Mouse (Mus musculus): ENCODE results near the gene Rab11fip4.

- TF ChIP-seq POLR2A (IDR thresholded peaks at IDR 0.05; ENCODE audit: borderline replicate concordance, insufficient read depth, low read length) (no peak), CTCF (IDR thresholded peaks at IDR 0.05; ENCODE audit: borderline replicate concordance, insufficient read depth, low read depth, low read length) (no peak)
These were observed 42.4 kb downstream of the Rab11fip4 start for GRCm38 (mm10) chr11:79633366-79633765.
